Mouse (Mus musculus) layer of hippocampus, postnatal 36 days (tissue): ENCODE results near the gene Dbndd1. TPM values are rescaled to one million over a fixed set of nuclear protein-coding genes. Genes with fewer than 3 reads are reported as not detected.
"Not testable (repeated sequence)": the region's sequence is repeated elsewhere in the genome, so short reads cannot be mapped to it uniquely, and the experiment has no call there.

Experiments
- DNase-seq, 2 experiments: peaks; one replicate each; pipeline ENCODE4 v3.0.0; 2022
- total RNA-seq, 2 experiments: library from RNA; stranded (reverse); gene quantifications; 2 replicates each; pipeline ENCODE4 v1.2.3; 2021

Dbndd1 gene
- total RNA-seq = 10 to 100 TPM; 10.9 to 11.0 TPM

DNA sequence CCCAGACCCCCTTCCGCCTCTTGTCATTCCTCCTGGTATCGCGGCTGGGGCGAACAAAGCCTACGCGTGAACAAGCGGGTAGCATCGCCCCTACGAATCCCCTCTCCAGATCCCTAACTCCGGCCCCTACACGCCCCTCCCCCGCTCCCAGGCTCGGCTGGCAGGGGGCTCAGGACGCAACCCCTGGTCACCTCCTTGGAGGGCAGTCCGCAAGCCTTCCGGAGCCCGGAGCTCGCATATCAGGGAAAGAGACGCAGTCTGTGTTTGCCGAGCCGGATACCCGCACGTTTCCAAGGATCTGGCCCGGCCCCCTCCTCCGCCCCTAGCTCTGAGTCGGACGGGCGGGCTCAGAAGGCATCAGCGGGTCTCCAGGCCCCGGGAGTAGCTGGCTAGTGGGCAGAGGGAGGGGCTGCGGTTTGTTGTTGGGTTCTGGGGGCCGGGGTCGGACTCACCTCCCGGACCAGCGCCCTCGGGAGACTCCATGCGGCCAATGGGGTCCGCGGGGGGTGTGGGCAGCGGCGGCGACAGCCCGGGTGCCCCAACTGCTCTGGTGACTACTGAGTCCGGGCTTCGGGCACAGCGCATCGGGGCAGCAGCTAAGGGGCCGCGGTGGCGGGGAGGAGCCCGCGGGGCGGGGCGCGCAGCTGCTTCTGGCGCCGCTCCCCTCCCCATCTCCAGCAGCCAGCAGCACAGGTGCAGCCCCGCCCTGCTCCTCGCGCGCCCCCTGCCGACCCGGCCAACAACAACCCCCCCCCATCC lies at the start of gene Dbndd1:
Gene Dbndd1 (minus strand): TSS at position 683 of the 759 bp plus-strand sequence.
- DNase-seq = peak; percentile 34

DNA sequence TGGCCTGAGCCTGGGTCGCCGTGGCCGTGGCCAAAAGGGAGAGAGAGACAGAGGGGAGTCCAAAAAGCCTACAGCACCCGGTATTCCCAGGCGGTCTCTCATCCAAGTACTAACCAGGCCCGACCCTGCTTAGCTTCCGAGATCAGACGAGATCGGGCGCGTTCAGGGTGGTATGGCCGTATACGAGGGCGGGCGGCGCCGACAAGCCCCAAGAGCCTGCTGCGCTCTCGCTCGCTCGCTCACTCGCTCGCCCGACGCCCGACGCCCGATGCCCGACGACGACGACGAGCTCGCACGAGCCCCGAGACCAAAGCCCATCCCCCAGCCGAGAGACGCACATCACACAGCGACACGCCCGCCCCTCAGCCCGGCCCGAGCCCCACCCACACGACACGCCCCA lies 49.0 kb upstream of the Dbndd1 start:
- not testable (repeated sequence) for DNase-seq

DNA sequence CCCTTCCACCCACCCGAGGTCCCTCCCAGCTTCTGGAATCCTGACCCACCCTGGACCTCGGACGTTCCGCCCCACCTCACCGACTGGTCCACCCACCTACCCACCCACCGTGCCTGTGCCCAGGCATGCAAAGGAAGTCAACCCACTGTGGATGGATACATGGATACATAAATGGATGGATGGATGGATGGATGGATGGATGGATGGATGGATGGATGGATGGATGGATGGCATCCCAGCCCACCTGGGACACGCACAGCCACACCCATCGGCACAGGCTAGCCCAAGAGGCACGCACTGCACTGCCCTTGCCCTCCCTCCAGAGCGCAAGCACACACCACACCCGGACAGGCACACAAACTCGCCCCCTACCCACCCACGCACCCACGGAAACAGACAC lies 22.4 kb upstream of the Dbndd1 start:
- peak in 1 of 2 experiments; percentile 19 for DNase-seq

DNA sequence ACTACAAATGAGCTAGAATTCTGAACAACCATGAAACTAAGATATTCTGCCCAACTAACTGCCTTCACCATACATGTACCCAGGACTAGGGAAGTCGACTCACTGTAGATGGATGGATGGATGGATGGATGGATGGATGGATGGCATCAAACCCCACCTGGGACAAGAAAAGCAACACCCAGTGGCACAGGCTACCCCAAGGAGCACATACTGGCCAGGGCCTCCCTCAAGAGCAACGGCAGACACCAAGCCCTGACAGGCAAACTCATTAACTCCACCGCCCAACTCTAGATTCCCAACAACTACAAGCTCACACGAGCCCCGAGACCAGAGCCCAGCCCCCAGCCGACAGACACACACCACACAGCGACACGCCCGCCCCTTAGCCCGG lies 21.7 kb upstream of the Dbndd1 start:
- peak in 1 of 2 experiments; percentile 2 for DNase-seq

DNA sequence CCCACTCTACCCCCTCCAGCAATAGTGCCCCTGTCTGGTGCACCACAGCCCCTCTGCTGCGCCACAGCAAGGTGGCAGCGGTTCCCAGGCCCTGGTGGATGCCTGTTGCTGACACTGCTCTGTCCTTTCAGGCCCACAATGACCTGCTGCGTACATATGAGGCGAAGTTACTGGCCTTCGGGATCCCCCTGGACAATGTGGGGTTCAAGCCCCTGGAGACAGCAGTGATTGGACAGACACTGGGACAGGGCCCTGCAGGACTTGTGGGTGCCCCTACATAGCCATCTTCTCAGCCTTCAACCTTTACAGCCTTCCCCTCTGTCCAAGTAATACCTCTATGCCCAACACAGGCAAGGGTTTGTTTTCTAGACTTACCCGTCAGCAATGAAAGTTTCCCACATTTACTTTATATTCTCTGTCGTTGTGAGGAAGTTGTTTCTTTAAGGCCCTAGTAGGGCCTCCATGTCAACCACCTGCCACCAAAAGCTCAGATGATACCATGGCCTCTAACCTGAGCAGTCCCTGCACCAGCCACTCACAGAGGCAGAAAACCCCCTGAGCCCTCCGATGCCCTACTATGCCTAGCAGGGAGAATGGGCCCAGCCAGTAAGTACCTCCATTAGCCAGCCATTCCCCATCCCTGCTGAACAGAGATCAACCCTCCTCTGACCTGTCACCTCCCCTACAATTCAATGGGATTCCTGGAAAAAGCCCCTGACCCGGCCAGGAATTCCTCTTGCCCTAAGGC lies 21.2 kb upstream of the Dbndd1 start:
- peak in 1 of 2 experiments; percentile 1 for DNase-seq

DNA sequence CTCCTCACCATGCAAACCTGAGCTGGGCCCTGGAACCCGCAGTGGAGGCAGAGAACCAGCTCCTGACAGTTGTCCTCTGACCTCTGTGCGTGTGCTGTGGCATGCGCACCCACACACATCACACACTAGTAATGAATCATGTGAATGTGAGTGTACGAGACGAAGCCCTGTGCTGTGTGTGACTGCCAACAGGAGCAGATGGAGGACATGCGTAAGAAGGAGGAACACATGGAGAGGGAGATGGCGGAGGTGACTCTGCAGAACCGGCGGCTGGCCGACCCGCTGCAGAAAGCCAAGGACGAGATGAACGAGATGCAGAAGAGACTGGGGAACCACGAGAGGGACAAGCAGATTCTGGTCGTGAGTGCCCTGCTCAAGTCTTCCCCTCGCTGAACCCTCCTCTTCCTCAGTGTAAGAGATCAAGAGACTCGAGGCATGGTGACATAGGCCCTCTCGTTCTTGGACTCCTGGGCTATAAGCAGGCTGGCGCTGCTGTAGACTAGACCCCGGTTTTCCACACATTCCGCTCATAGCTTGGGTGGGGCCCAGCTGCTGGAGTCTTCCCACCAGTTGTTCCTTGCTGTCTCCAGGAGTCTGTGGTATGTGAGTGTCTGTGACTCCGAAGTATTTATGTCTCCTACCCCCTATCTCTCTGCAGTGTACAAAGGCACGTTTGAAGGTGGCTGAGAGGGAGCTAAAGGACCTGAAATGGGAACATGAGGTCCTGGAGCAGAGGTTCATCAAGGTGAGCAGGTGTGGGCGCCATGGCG lies 12.6 kb upstream of the Dbndd1 start:
- DNase-seq = peak; percentile 38 to 45

DNA sequence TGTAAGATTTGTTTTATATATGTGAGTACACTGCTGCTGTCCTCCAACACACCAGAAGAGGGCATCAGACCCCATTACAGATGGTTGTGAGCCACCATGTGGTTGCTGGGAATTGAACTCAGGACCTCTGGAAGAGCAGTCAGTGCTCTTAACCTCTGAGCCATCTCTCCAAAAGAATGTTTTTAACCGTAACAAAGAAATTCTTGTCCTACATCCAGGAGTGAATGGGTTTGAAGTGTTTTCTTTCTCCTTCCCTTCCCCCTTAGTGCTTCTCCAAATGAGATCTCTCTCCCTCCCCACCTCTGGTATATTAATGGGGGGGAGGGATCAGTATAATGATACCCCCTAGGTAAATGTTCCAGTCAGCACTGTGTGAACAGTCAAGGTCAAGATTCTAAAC lies 4.8 kb upstream of the Dbndd1 start:
- DNase-seq = not testable (repeated sequence)

DNA sequence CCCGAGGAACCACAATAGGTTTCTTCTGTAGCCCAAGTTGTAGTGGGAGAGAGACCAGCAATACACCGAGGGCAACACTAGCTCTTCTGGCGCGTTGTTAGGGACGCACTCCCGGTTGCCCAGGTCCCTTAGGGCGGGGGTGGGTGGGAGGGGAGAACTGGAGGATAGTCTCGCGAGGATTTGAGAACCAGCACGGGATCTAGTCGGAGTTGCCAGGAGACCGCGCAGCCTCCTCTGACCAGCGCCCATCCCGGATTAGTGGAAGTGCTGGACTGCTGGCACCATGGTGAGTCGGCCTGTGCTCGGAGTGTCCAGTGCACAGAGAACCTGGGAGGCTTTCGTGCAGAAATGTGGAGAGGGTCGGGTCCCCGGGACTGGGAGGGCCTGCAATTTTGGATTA lies 3.4 kb upstream of the Dbndd1 start, which contains the start of gene Gas8:
Gene Gas8 (plus strand): TSS at position 168 of the 400 bp plus-strand sequence.
- peak; percentile 83 to 85 for DNase-seq

DNA sequence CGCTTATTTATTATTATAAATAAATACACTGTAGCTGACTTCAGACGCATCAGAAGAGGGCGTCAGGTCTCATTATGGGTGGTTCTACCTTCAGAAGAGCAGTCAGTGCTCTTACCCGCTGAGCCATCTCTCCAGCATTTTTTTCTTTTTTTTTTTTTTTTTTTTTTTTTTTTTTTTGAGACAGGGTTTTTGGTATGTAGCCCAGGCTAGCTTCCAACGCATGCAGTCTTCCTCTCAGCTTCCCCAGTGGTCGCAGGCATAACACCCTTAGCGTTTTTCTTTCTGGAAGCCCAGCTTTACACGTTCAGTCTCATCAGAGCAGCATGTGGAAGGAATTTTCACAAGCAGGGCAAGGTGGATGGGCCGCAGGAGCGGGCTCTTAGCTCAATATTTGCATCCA lies 2.9 kb upstream of the Dbndd1 start:
- no peak for DNase-seq

DNA sequence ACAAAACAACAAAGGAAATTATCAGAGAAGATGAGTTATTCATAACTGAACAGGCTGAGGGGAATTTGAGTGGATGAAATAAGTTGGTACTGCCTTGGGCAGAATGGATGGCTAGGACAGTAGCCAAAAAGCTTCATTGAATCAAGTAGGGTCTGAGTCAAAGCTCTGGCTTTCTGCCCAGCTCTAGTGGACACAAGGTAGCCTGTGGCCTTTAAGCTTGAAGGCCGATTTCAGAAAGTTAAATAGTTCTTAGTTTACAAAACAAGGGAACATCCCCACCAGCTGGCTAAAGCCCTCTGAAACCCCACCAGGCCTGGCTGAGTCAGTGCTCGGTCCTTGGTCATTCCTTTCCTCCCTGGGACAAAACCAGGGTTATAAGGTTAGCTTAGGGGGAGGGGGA lies 1.3 kb upstream of the Dbndd1 start:
- no peak for DNase-seq

DNA sequence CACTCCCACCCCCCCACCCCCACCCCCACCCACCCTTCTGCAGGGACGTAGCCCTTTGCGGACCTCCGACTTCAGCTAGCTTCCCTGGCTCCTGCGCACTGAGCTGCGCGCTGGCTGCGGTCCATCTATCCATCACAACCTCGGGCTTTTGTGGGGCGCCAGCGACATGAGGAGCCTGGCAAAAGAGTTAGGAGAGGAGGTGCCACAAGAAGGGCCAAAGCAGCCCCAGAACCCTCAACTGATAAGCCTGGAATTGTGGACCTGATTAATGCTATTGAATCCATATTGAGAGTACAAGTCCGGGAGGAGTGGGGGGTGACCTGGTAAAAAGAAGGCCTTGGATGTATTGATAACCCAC lies 256 bp upstream of the Dbndd1 start:
- no peak for DNase-seq

DNA sequence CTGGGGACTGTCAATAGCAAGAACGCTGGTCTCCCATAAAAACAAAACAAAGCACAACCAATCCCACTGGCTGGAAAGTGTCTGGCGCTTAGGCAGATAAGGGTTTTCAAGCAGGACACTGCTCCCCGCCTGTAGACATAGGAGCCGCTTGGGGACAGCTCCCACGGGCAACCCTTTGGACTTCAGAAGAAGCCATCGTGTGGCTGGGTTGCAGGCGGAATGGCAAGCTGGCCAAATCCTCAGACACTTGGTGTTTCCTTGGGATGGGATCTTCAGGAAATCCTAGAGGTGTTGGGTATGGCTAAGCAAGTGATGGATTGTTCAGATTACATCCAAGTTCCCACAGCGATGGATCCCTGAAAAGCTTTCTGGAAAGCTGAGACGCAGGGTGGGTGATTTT lies 1.1 kb downstream of the Dbndd1 start:
- peak in 1 of 2 experiments; percentile 15 for DNase-seq

DNA sequence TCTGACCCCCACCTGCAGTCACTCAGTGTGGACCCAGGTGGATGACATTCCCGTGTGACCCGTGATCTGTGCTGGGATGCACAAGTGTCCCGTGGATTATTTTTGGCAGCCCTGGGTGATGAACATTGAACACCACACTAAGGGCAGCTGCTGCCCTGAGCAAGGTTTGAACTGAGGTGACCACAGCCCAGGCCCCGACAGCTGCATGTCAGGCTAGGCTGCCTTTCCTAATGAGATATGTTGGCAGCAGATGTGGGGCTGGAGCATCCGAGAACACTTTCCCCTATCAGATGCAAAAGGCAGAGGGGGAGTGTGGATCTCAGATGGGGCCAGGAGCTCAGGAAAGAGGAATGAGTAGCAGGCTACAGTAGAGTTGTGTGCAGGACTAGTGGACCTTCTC lies 4.4 kb downstream of the Dbndd1 start:
- no peak for DNase-seq

DNA sequence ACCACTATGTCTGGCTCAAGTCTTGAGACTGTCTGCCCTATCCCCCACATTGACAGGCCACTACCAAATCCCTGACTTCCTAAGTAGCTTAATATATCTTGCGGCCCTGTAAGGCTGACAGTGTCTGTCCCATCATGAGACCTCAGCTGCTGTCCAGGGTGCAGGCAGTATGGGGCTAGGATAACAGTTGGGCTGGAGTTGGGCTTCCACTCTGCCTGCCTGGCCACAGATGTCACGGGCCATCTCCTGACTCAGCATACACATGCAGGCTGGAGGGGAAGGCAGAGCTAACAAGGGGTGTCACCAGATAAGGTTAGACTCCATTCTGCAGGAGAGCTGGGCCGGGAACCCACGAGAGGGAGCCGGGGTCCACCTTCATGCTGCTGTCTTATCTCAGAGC lies 8.1 kb downstream of the Dbndd1 start:
- no peak for DNase-seq

DNA sequence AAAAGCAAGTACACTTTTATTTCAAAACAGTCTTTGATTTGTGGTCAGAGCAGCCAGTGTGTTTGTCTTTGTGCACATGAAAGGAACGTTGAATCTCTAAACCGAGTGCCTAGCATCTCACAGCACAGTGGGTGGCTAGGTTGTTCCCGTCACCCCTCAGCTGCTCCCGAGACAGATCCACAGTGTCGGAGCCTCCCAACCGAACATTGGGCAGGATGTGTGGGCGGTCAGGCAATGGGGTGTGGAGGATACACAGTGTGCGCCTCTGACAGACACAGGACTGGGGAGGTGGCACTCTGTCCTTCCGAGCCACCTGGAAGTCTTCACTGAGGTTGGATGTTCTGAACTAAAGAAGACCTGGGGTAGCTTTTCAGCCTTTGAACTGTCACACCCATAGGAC lies 9.6 kb downstream of the Dbndd1 start:
- no peak for DNase-seq

DNA sequence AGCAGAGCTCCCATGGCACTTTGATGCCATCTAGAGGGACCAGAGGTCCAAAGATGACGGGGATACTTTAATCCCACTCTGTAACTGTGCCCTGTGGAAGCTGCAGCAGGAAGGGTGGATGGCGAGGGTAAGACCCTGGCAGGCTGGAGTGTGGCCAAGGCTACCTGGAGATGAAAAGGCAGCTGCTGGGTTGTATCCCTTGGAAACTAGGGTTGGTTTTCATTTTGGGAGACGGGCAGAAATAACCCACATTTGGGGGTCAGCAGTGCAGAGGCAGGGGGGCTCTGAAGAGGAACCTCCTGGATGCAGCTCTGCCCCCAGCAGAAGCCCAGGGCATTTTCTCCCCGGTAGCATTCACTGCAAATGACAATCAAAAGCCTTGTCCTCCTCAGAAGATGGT lies 10.0 kb downstream of the Dbndd1 start:
- no peak for DNase-seq

DNA sequence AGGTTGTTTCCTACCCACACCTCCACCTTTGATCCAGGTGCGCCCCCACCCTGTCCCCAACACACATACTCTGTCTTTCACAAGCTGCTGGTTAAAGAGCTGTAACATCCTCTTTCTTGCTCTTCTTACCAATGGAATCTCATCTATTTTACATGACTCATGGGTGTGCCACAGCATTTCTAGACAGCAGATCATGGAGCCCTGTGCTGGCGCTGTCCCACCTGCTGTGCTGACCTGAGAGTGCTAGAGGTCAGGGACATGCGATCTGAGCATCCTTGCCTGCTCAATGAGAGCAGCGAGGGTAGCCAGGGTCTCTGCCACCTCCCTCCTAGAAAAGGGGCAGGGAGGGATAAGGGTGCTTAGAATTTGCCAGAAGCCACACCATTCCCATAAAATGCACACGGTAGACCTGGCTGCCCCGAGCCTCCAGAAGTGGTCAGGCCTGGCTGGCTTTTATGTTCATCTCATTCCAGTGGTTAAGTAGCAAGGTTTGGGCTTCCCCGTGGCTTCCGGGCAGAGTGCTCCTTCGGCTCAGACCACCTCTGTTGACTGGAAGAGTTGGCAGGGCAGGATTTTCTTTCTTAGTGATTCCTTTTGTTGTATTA lies 10.6 kb downstream of the Dbndd1 start:
- no peak for DNase-seq

DNA sequence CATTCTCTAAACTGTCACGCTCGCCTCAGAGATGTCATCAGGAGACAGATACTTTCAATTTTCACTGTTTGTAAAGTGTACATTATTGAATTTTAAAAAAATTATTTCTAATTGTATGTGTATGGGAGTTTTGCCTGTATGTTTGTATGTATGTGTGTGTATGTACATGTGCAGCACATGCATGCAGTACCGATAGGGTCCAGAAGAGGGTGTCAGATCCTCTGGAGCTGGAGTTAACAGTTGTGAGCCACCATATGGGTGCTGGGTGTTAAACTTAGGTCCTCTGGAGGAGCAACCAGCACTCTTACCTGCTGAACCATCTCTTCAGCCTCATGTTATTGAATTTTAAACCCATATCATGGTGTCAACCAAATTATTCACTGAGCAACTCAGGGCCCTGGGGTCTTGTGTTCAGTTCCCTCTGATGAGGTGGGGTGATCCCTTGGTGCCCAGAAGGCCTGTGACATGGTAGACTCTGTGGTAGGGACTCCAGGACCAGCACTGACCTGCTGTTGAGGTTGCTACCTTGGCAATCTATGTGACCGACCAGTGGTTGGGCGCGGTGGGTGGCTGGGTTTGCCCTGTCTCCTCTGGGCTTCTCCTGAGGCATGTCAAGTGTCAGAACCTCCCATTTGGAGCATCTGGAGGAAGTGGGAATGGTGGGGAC lies 11.3 kb downstream of the Dbndd1 start:
- no peak for DNase-seq

DNA sequence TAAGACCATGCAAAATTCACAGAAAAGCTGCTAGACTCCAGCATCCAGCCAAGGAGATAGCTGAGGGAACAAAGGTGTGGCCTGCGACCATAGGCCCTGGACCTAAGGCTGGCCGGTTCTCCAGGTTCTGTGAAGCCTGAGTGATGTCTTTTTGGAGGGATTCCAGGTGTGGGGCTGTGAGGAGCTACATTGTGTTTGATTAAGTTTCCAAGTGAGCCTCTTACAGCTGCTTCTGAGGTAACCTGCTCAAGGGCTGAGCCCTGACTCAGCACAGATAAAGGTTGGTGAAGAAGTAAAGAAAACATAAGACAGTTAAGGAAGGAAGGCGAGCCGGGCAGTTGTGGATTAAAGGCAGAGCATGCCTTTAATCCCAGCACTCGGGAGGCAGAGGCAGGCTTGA lies 13.1 kb downstream of the Dbndd1 start:
- DNase-seq = no peak

DNA sequence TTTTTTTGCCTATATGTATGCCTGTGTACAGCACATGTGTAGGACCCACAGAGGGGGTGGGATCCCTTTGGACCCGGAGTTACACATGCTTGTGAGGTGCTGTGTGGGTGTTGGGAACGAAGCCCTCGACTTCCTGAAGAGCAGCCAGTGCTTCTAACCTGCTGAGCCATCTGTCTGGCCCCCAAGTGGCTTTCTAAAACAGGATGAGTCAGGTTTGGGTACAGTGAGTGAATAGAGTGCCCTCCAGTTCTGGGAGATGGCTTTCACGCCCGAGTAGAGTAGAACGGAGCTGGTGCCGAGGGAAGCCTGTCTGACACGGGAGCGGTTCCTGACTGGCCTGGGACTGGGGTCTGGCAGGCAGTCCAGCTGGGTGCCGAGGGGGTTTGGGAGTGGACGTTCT lies 15.7 kb downstream of the Dbndd1 start:
- DNase-seq = no peak

DNA sequence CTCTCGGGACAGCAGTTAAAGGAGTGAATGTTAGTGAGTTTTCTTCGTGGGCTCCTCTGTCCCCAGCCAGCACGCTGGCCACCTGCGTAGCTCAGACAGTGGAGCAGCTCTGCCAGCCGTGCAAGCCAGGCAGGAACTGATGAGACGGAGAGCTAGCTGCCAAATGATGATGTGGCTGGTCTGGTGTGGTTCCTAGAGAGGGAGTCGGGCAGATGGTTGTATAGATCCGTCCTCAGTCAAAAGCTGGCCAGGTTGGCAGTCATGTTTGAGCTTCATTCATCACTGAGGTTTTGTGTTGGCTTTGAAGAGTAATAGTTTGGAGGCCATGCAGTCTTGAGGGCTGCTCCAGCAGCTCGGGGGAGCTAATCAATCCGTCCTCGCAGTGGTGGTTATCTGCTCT lies 16.3 kb downstream of the Dbndd1 start:
- peak; percentile 34 for DNase-seq

DNA sequence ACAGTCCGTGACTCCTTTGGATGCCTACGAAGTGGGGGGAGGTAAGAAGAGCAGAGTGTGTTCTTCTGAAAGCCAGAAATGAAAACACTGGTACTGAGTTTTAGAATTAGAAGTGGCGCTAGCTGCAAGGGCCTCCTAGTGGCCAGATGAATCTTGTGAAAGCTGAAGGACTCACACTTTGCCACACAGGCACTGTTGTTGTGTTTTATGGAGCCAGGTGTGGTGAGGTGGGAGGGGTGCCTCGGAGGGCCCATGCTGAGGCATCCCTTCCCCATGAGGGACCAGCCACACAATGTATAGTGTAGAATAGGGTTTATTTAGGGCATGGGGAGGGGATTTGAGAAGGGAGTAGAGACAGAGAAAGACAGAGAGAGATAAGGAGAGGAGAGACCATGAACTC lies 17.6 kb downstream of the Dbndd1 start:
- DNase-seq = no peak
